Mouse (Mus musculus) lung, embryonic 14.5 days (tissue): ENCODE results near the gene Carmil2. TPM values are rescaled to one million over a fixed set of nuclear protein-coding genes. Genes with fewer than 3 reads are reported as not detected.

Experiments
- ATAC-seq: fragments of 200-750 bp; cut with Nextera tagmentation; 2 replicates; pipeline ENCODE4 v1.8.0; 2017; ENCODE audit warnings: mild to moderate bottlenecking, moderate TSS enrichment, moderate library complexity; ENCODE audit not compliant: insufficient read depth
- DNase-seq: peaks from one replicate; pipeline ENCODE4 v3.0.0-alpha.2; 2015
- H3K27ac ChIP-seq: fragments of 300-500 bp; sonication (generic); 2 replicates; pipeline ENCODE4 v1.5.1; 2014; ENCODE audit warnings: low read depth, mild to moderate bottlenecking, moderate library complexity
- H3K27me3 ChIP-seq: fragments of 300-500 bp; sonication (generic); 2 replicates; pipeline ENCODE4 v1.6.1; 2014; ENCODE audit warnings: low read length, control low read depth; ENCODE audit not compliant: insufficient read depth
- H3K36me3 ChIP-seq: fragments of 300-500 bp; sonication (generic); 2 replicates; pipeline ENCODE4 v1.6.1; 2014; ENCODE audit warnings: control low read depth; ENCODE audit not compliant: insufficient read depth
- H3K4me1 ChIP-seq: fragments of 300-500 bp; sonication (generic); 2 replicates; pipeline ENCODE4 v1.6.1; 2014; ENCODE audit warnings: antibody characterized with exemption, control low read depth; ENCODE audit not compliant: insufficient read depth
- H3K4me2 ChIP-seq: fragments of 300-500 bp; sonication (generic); 2 replicates; pipeline ENCODE4 v1.6.1; 2014; ENCODE audit warnings: mild to moderate bottlenecking
- H3K4me3 ChIP-seq: fragments of 300-500 bp; sonication (generic); 2 replicates; pipeline ENCODE4 v1.5.1; 2014; ENCODE audit warnings: low read depth, low read length
- H3K9ac ChIP-seq: fragments of 300-500 bp; sonication (generic); 2 replicates; pipeline ENCODE4 v1.6.1; 2014
- H3K9me3 ChIP-seq: fragments of 300-500 bp; sonication (generic); 2 replicates; pipeline ENCODE4 v1.6.1; 2016; ENCODE audit warnings: low read depth, low read length, control low read depth
- CTCF ChIP-seq: IDR thresholded peaks from 2 replicates; pipeline ENCODE4 v1.5.1; 2016; ENCODE audit warnings: antibody characterized with exemption, low read depth
- WGBS: fragments of 180-500 bp; shearing (Covaris S2); extraction: QIAGEN DNeasy Blood & Tissue Kit; methylation state at CpG from one replicate; pipeline ENCODE4 v1.1.7; 2014; 5-methylcytosine and 5-hydroxymethylcytosine counted together
- polyA plus RNA-seq: library from polyadenylated mRNA; unstranded; fragments of >200 nt; fragmentation: Nextera tagmentation; extraction: Ambion mirVana; gene quantifications from 2 replicates; pipeline ENCODE4 v1.2.1, GENCODE M21; 2014

The Carmil2 gene
- polyA plus RNA-seq, 1 experiment from 2014 or later = 1.1 TPM

GRCm38 (mm10) chr8:105648929-105649328 is 37.1 kb upstream of the Carmil2 start:
- Histone ChIP-seq H3K27ac (no peak overlapping the region), H3K9me3 (no peaks in the 10 kb centered on the region), H3K36me3 (peaks cover 63% of the 10 kb centered on the region), H3K4me1 (no peaks in the 10 kb centered on the region), H3K27me3 (no peaks in the 10 kb centered on the region), H3K4me2 (no peak overlapping the region), H3K9ac (no peak overlapping the region), H3K4me3 (no peak overlapping the region)
- WGBS = 97% methylated on average over 1 of the region's 1 CpGs
- no peak for TF ChIP-seq CTCF
- no peak for DNase-seq
- no peak for ATAC-seq

GRCm38 (mm10) chr8:105657641-105658040 is 28.4 kb upstream of the Carmil2 start:
- DNase-seq = no peak
- Histone ChIP-seq H3K36me3 (peaks cover 29% of the 10 kb centered on the region), H3K4me3 (no peak overlapping the region), H3K4me2 (no peak overlapping the region), H3K27me3 (no peaks in the 10 kb centered on the region), H3K9me3 (no peaks in the 10 kb centered on the region), H3K9ac (no peak overlapping the region), H3K27ac (no peak overlapping the region), H3K4me1 (no peaks in the 10 kb centered on the region)
- TF ChIP-seq CTCF = no peak
- no peak for ATAC-seq

GRCm38 (mm10) chr8:105661167-105661566 is 24.9 kb upstream of the Carmil2 start:
- Histone ChIP-seq H3K4me3 (no peak overlapping the region), H3K4me1 (no peaks in the 10 kb centered on the region), H3K36me3 (peaks cover 32% of the 10 kb centered on the region), H3K9me3 (no peaks in the 10 kb centered on the region), H3K27me3 (no peaks in the 10 kb centered on the region), H3K9ac (no peak overlapping the region), H3K4me2 (no peak overlapping the region), H3K27ac (no peak overlapping the region)
- peak; percentile 71 for DNase-seq
- peak; percentile 65 for TF ChIP-seq CTCF
- ATAC-seq = no peak
- 68% methylated on average over 3 of the region's 3 CpGs for WGBS

DNA sequence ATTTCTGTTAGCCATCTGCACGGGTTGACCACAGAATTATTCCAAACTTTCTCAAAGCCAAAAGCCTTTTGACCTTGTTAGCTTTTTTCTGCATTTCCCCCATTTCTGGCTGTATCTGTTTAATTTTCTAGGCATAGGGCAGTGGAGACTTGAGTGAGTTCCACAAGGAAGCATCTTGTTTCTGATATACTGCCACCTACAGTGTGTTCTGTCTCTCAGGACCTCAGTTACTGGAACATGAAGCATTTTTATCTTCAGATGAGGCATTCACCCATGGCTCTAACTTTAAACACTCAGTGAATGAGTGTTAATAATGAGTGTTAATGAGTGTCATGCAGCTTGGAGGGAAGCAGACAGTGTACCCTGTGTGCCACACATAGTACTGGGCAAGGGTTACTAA is 8.2 kb upstream of the Carmil2 start:
- Histone ChIP-seq H3K4me1 (no peaks in the 10 kb centered on the region), H3K27me3 (no peaks in the 10 kb centered on the region), H3K9me3 (no peaks in the 10 kb centered on the region), H3K4me3 (no peak overlapping the region), H3K27ac (no peak overlapping the region), H3K36me3 (peaks cover 90% of the 10 kb centered on the region), H3K9ac (no peak overlapping the region), H3K4me2 (no peak overlapping the region)
- peak; percentile 24; the same call in 1 of the 2 replicates for TF ChIP-seq CTCF
- WGBS = 76% methylated on average over 1 of the region's 1 CpGs
- DNase-seq (no peak), ATAC-seq (no peak)

- Histone ChIP-seq H3K9ac (0 out of 2 replicates have a peak overlapping the region, but pooled peaks have one; percentile 5), H3K4me2 (peak overlapping the region; percentile 46), H3K9me3 (no peaks in the 10 kb centered on the region), H3K4me1 (no peaks in the 10 kb centered on the region), H3K27me3 (no peaks in the 10 kb centered on the region), H3K27ac (no peak overlapping the region), H3K36me3 (peaks cover 41% of the 10 kb centered on the region), H3K4me3 (no peak overlapping the region)
- no peak for ATAC-seq
- TF ChIP-seq CTCF = no peak
- DNase-seq = no peak
- WGBS = 79% methylated on average over 7 of the region's 7 CpGs
Observed at GRCm38 (mm10) chr8:105685325-105685724, 749 bp upstream of the Carmil2 start.

DNA sequence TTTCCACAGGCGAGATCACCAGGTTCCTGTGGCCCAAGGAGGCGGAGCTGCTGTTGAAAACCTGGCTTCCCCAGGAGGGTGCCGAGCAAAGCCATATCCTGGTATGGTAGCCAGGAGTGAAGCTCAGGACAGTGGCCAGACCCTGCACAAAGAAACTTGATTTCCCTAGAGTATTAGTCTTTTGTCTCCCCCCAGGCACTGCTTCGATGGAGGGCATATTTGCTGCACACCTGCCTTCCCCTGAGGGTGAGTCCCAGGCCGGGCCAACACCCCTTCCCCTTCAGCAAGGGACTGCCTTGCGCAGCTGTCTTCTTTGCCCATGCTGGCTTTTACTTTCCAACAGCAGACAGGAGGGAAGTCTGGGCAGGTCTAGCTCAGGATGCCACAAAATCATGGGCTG is 477 bp downstream of the Carmil2 start:
- Histone ChIP-seq H3K4me3 (no peak overlapping the region), H3K9ac (no peak overlapping the region), H3K36me3 (peaks cover 29% of the 10 kb centered on the region), H3K4me1 (no peaks in the 10 kb centered on the region), H3K4me2 (0 out of 2 replicates have a peak overlapping the region, but pooled peaks have one; percentile 46), H3K9me3 (no peaks in the 10 kb centered on the region), H3K27me3 (no peaks in the 10 kb centered on the region), H3K27ac (no peak overlapping the region)
- WGBS = 64% methylated on average over 6 of the region's 6 CpGs
- ATAC-seq (no peak), DNase-seq (no peak)
- TF ChIP-seq CTCF = no peak

DNA sequence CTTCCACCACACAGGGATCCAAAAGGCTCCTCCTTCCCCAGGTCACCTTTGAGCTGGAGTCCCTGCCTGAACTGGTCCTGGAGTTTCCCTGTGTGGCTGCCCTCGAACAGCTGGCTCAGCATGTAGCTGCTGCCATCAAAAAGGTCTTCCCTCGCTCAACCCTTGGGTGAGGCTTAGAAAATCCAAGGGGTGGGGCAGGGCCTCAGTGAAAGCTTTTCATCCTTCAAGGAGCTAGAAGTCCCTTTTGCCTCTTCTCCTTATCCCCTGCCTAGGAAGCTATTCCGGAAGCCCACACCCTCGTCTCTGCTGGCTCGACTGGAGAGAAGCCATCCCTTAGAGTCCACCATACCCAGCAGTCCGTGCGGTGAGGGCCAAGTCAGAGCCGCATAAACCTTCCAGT is 1.4 kb downstream of the Carmil2 start:
- DNase-seq (no peak), ATAC-seq (no peak)
- no peak for TF ChIP-seq CTCF
- no peak overlapping the region for H3K27ac ChIP-seq
- H3K36me3 ChIP-seq = peaks cover 19% of the 10 kb centered on the region
- no peak overlapping the region for H3K4me3 ChIP-seq
- H3K9me3 ChIP-seq = no peaks in the 10 kb centered on the region
- WGBS = 49% methylated on average over 8 of the region's 8 CpGs
- no peak overlapping the region for H3K9ac ChIP-seq
- no peaks in the 10 kb centered on the region for H3K27me3 ChIP-seq
- no peak overlapping the region for H3K4me2 ChIP-seq
- no peaks in the 10 kb centered on the region for H3K4me1 ChIP-seq

GRCm38 (mm10) chr8:105688242-105688752 is 2.2 kb downstream of the Carmil2 start:
- H3K27me3 ChIP-seq = no peaks in the 10 kb centered on the region
- no peak for DNase-seq
- no peak overlapping the region for H3K27ac ChIP-seq
- H3K36me3 ChIP-seq = peaks cover 11% of the 10 kb centered on the region
- H3K4me2 ChIP-seq = no peak overlapping the region
- H3K9ac ChIP-seq = no peak overlapping the region
- no peak for ATAC-seq
- 46% methylated on average over 14 of the region's 14 CpGs for WGBS
- TF ChIP-seq CTCF = no peak
- H3K4me1 ChIP-seq = no peaks in the 10 kb centered on the region
- no peak overlapping the region for H3K4me3 ChIP-seq
- H3K9me3 ChIP-seq = no peaks in the 10 kb centered on the region
